Mouse (Mus musculus) liver, embryonic 14.5 days (tissue): ENCODE results near the gene Aanat.

ENCODE experiments used
- CTCF ChIP-seq: IDR thresholded peaks from 2 replicates; pipeline ENCODE4 v1.5.1; 2016; ENCODE audit warnings: antibody characterized with exemption, low read depth, control low read depth
- EP300 ChIP-seq: IDR thresholded peaks from 2 replicates; pipeline ENCODE4 v1.6.1; 2016; ENCODE audit warnings: antibody characterized with exemption, low read depth

DNA sequence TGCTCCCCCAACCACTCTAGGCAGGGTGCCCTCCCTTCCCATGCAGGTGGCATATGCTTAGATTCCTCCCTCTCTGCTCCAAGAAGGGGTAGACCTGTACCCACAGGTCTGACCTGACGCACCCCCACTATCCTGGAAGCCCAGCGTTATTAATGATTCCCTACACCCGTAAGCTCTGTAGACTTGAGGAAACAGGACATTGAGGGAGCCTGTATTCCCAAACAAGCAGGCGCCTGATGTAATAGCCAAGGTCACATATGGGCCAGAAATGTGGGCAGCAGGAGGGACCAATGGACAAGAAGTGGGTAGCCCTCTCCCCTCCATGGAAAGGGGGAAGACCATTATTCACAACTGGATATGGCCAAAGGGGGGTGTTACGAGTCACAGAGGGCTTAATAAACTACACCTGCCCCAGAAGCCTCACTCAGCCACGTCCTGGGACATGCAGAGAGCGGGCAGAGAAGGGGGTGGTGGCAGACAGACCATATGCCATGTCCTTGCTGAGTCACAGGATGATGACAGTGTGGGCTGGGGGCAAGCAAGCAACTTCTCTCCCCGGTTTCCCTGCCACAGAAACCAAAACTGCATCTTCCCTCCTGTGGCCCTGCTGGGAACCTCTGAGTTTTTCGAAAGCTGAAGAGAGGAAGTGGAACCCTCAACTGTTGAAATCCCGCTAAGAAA, 30.3 kb downstream of the Aanat start:
- no peak; the same call in none of the 2 replicates for TF ChIP-seq CTCF
- TF ChIP-seq EP300, result no peak
